Mouse (Mus musculus): ENCODE measurements at regions not wholly inside any gene's neighbourhood (a gene's known extent, or its start where the extent isn't known, plus 50 kb on each side); places are given as distances from the start of the nearest gene placed in this dataset.

DNA sequence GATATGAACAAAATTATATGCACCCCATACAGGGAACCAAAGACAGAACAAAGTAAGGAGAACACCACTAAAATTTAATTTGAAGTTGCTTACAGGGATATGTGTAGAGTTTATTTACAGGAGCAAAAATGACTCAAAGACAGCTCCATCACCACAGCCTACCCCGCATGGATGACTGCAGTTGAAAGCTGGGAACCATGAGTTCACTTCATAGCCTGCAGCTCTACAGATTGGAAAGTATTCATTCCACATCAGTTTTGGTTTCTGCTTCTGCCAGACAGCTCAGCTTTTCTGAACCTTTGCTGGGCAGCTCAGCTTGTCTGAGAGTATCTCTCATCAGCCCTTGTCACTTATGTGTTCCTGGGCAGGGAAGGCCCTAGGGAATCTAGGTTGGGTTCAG is 160.6 kb upstream of the Sema3d start:
- no peak for TF ChIP-seq CTCF (IDR thresholded peaks at IDR 0.05; ENCODE audit: control insufficient read depth, insufficient read depth, insufficient read length)
- TF ChIP-seq MAX (IDR thresholded peaks at IDR 0.05): no peak
- H3K36me3 ChIP-seq (ENCODE audit: control insufficient read depth, insufficient read depth): no peaks in the 10 kb centered on the region
- H3K27me3 ChIP-seq (ENCODE audit: control insufficient read depth, insufficient read depth, insufficient read length): no peaks in the 10 kb centered on the region
- H3ac ChIP-seq (ENCODE audit: control insufficient read depth, insufficient read length, low read depth): no peak overlapping the region
- H3K79me3 ChIP-seq (ENCODE audit: low read depth): no peaks in the 10 kb centered on the region
- no peaks in the 10 kb centered on the region for H3K79me2 ChIP-seq (ENCODE audit: control insufficient read depth, insufficient read depth)
- no peak overlapping the region for H3K4me3 ChIP-seq (ENCODE audit: insufficient read depth, poor library complexity, severe bottlenecking)

- Histone ChIP-seq H3K79me3 (ENCODE audit: low read depth) (no peaks in the 10 kb centered on the region), H3ac (ENCODE audit: control insufficient read depth, insufficient read length, low read depth) (no peak overlapping the region), H3K27me3 (ENCODE audit: control insufficient read depth, insufficient read depth, insufficient read length) (no peaks in the 10 kb centered on the region), H3K36me3 (ENCODE audit: control insufficient read depth, insufficient read depth) (no peaks in the 10 kb centered on the region), H3K4me3 (ENCODE audit: insufficient read depth, poor library complexity, severe bottlenecking) (no peak overlapping the region), H3K79me2 (ENCODE audit: control insufficient read depth, insufficient read depth) (no peaks in the 10 kb centered on the region)
- TF ChIP-seq MYOD1 (IDR thresholded peaks at IDR 0.05; ENCODE audit: control insufficient read depth, insufficient read length, low read depth): no peak
- no peak for TF ChIP-seq MYOG (IDR thresholded peaks at IDR 0.05; ENCODE audit: control insufficient read depth, extremely low read depth, insufficient read length)
- TF ChIP-seq MAX (IDR thresholded peaks at IDR 0.05): no peak
- no peak for TF ChIP-seq CEBPB (IDR thresholded peaks at IDR 0.05; ENCODE audit: low read depth)
- no peak for TF ChIP-seq CTCF (IDR thresholded peaks at IDR 0.05; ENCODE audit: control insufficient read depth, insufficient read depth, insufficient read length)
- no peak for TF ChIP-seq USF1 (IDR thresholded peaks at IDR 0.05; ENCODE audit: low read depth)
- TF ChIP-seq FOSL1 (IDR thresholded peaks at IDR 0.05; ENCODE audit: insufficient read depth, low read length, poor library complexity, severe bottlenecking): no peak
Observed at GRCm38 (mm10) chr5:12233377-12234096, 149.6 kb upstream of the Sema3d start.

- Histone ChIP-seq H3K4me3 (ENCODE audit: insufficient read depth, poor library complexity, severe bottlenecking) (no peak overlapping the region), H3K79me3 (ENCODE audit: low read depth) (no peaks in the 10 kb centered on the region), H3K79me2 (ENCODE audit: control insufficient read depth, insufficient read depth) (no peaks in the 10 kb centered on the region), H3K36me3 (ENCODE audit: control insufficient read depth, insufficient read depth) (no peaks in the 10 kb centered on the region), H3ac (ENCODE audit: control insufficient read depth, insufficient read length, low read depth) (no peak overlapping the region), H3K27me3 (ENCODE audit: control insufficient read depth, insufficient read depth, insufficient read length) (no peaks in the 10 kb centered on the region)
- no peak for TF ChIP-seq CTCF (IDR thresholded peaks at IDR 0.05; ENCODE audit: control insufficient read depth, insufficient read depth, insufficient read length)
- TF ChIP-seq MYOG (IDR thresholded peaks at IDR 0.05; ENCODE audit: control insufficient read depth, extremely low read depth, insufficient read length): no peak
- no peak for TF ChIP-seq MYOD1 (IDR thresholded peaks at IDR 0.05; ENCODE audit: control insufficient read depth, insufficient read length, low read depth)
- TF ChIP-seq FOSL1 (IDR thresholded peaks at IDR 0.05; ENCODE audit: insufficient read depth, low read length, poor library complexity, severe bottlenecking): no peak
- no peak for TF ChIP-seq USF1 (IDR thresholded peaks at IDR 0.05; ENCODE audit: low read depth)
- no peak for TF ChIP-seq MAX (IDR thresholded peaks at IDR 0.05)
- TF ChIP-seq CEBPB (IDR thresholded peaks at IDR 0.05; ENCODE audit: low read depth): no peak
Observed at GRCm38 (mm10) chr5:12243179-12243805, 139.9 kb upstream of the Sema3d start.

- Histone ChIP-seq H3K79me3 (ENCODE audit: low read depth) (no peaks in the 10 kb centered on the region), H3K4me3 (ENCODE audit: insufficient read depth, poor library complexity, severe bottlenecking) (no peak overlapping the region), H3ac (ENCODE audit: control insufficient read depth, insufficient read length, low read depth) (peak overlapping the region; percentile 18), H3K27me3 (ENCODE audit: control insufficient read depth, insufficient read depth, insufficient read length) (no peaks in the 10 kb centered on the region), H3K36me3 (ENCODE audit: control insufficient read depth, insufficient read depth) (no peaks in the 10 kb centered on the region), H3K79me2 (ENCODE audit: control insufficient read depth, insufficient read depth) (no peaks in the 10 kb centered on the region)
- TF ChIP-seq CEBPB (IDR thresholded peaks at IDR 0.05; ENCODE audit: low read depth): no peak
- TF ChIP-seq MAX (IDR thresholded peaks at IDR 0.05): peak; percentile 43
Observed at GRCm38 (mm10) chr5:12293685-12294084, 89.5 kb upstream of the Sema3d start.

DNA sequence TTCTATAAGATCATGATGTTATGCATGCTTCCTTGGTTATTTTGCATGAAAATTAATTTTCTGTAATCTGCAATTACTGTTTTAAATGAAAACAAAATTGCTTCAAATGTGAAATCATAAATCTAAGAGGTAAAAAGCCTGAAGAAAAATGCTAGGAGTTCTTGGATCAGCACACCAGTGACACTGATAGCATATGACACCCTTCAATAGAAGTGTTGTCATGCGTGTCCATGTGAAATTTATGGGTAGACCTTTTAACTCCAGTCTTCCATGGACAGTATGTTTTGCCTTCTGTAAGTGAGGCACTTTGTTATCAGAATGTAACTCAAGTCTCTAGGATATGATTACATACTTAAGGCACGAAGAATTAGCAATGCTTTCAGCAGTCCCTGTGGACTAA is 85.9 kb upstream of the Sema3d start:
- Histone ChIP-seq H3K27me3 (ENCODE audit: control insufficient read depth, insufficient read depth, insufficient read length) (no peaks in the 10 kb centered on the region), H3K4me3 (ENCODE audit: insufficient read depth, poor library complexity, severe bottlenecking) (no peak overlapping the region), H3ac (ENCODE audit: control insufficient read depth, insufficient read length, low read depth) (no peak overlapping the region), H3K79me2 (ENCODE audit: control insufficient read depth, insufficient read depth) (no peaks in the 10 kb centered on the region), H3K79me3 (ENCODE audit: low read depth) (no peaks in the 10 kb centered on the region), H3K36me3 (ENCODE audit: control insufficient read depth, insufficient read depth) (no peaks in the 10 kb centered on the region)
- TF ChIP-seq CTCF (IDR thresholded peaks at IDR 0.05; ENCODE audit: control insufficient read depth, insufficient read depth, insufficient read length) (no peak), USF1 (IDR thresholded peaks at IDR 0.05; ENCODE audit: low read depth) (no peak), CEBPB (IDR thresholded peaks at IDR 0.05; ENCODE audit: low read depth) (no peak), MAX (IDR thresholded peaks at IDR 0.05) (no peak), FOSL1 (IDR thresholded peaks at IDR 0.05; ENCODE audit: insufficient read depth, low read length, poor library complexity, severe bottlenecking) (no peak), MYOD1 (IDR thresholded peaks at IDR 0.05; ENCODE audit: control insufficient read depth, insufficient read length, low read depth) (no peak), MYOG (IDR thresholded peaks at IDR 0.05; ENCODE audit: control insufficient read depth, extremely low read depth, insufficient read length) (no peak)

Measured in C2C12 (cell line).